Mouse (Mus musculus) mesoderm, embryonic 11.5 days (tissue): ENCODE data around the gene Crygs.

Source experiments
- DNase-seq: peaks from one replicate; pipeline ENCODE4 v3.0.0-alpha.2; 2012; ENCODE audit warnings: low read depth, low spot score

Gene Crygs

GRCm38 (mm10) chr16:22811477-22811876 lies at the start of gene Crygs:
Crygs (minus strand) TSS chr16:22811577.
- no peak for DNase-seq

DNA sequence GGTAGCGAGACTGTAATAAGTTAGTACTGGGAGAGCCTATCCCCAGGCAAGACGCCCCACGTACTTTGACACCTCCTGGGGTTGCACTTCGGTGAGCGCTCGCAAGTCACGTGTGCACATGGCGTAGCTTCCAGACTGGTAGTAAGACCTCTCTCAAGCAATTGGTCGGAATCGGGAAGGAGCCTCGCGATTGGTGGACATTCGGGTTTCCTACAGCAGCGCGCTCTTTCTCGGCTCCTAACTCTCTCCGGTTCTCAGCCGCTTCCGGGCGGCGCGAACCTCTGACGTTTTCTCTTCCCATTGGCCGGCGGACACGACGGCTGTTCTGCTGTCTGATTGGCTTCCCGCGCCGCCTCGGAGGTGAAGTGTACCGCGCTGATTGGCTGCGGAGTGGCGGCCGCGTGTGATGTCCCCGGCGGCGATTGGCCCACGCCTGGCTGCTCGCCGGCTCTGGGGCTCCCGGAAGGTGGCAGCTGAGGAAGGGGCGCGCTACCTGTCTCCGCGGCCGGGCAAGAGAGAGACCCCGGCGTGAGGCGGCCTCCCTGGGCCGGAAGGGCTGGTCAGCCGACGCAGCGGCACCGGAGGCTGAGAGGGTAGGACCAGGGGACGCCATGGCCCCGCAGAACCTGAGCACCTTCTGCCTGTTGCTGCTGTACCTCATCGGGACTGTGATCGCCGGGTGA lies 46.2 kb upstream of the Crygs start, which contains the start of the genes Tbccd1 and Dnajb11:
Gene Tbccd1, minus strand, starts transcription at position 239 of the 683 bp plus-strand sequence.
Gene Dnajb11, plus strand, starts transcription at position 415 of the 683 bp plus-strand sequence.
- peak; percentile 99 for DNase-seq

- no peak for DNase-seq
These were observed 45.4 kb upstream of the Crygs start for GRCm38 (mm10) chr16:22856773-22857172.

GRCm38 (mm10) chr16:22852709-22853108 lies 41.3 kb upstream of the Crygs start:
- no peak for DNase-seq

DNA sequence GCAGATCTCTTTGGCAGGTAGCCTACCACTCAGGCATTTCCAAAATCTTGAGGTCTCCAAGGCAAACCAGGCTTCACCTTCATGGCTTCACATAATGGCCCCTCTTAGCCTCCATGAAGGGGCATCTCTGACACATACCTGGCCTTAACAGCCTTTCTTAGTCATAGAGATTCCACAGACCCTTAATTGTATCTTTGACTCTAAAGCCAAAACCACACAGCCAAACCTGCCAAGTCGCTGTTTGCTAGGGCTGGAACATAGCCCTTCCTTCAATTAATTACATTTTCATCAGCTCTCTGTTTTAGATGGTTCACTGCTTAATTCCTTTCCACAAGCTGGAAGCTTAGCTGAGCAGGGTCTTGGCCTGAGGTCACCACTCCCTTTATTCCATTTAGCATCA lies 37.0 kb upstream of the Crygs start:
- no peak for DNase-seq

DNA sequence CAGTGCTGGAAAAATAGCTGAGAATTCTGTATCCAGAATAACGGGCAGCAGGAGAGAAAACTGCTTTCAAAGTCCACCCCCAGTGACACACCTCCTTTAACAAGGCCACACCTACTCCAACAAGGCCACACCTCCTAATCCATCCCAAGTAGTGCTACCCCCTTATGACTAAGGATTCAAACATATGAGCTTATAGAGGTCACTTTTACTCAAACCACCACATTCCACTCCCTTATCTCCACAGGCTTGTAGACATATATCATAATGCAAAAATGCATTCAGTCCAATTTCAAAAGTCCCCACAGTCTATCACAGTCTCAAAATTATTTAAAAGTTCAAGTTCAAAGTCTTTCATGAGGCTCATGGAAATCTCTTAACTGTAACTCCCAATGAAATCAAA lies 36.3 kb upstream of the Crygs start:
- DNase-seq: no peak

DNA sequence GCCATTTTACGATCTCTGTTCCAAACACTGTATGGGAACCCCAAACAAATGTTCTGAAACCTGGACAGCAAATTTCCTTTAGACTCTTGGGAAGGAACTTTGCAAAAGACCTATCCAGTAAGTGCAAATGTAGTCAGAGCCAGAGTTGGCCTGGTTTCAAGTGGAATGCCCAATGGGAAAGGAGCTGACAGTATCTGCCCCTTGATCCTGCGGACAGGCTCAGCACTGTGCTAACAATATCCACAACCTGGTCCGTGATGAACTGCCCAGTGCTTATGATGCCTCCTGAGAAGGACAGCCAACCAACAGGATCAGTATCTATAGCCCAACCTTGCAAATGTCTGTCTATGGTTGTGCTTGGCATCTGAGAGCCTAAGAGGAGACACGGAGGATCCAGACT lies 34.1 kb upstream of the Crygs start:
- no peak for DNase-seq

GRCm38 (mm10) chr16:22844834-22845233 lies 33.5 kb upstream of the Crygs start:
- no peak for DNase-seq

- peak; percentile 81 for DNase-seq
These were observed 32.9 kb upstream of the Crygs start for GRCm38 (mm10) chr16:22844061-22844801.

GRCm38 (mm10) chr16:22842871-22843270 lies 31.5 kb upstream of the Crygs start:
- DNase-seq: no peak

DNA sequence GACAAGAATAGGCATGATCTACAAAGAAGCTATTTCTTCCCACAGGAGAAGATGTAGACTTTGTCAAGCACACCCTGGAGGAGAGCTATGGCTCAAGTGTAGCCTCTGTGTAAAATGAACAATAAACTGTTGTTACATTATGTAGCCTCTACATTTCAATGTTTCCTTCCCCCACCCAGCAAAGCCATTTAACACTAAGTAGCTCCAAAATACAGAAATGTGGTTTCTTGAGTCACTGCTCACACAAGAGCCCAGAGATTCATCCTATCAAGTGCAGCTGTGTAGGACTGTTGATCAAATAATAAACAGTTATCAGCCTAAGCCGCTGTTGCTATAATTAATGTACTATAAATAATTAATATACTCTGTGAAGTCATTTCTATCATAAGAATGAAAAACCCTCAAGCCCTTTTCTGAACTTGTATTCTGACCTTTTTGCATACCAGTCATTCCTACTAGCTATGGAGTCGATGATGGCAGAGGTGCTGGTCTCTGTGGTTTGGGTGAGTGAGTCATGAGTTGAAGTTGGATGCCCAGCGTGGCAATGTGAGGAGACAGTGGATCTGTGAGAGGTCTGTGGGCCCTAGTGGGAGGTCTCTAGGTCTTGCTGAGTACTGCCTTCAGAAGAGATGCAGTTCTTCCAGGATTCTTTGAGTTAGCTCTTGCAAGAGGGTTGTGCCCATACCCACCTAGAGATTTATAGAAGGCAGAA lies 27.9 kb upstream of the Crygs start:
- DNase-seq: no peak

GRCm38 (mm10) chr16:22832932-22833525 lies 21.7 kb upstream of the Crygs start:
- no peak for DNase-seq

DNA sequence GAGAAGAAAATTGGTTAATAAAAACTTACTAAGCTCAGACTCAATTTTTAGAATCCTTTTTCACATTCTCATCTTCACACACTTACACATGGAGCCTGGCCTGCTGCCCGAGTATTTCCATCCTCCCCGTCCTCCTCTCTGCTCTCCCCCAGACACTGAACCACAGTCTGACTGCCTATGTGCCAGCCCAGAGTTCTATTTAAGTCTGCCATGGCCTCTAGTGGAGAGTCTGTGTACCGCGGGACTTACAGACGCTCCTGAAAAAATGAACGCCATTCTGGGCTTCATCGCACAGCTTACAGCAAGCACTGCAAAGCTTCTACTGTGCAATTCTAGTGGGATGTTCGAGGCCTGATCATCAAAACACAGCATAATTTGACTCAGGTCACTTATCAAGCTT lies 9.4 kb upstream of the Crygs start:
- DNase-seq: peak; percentile 29

GRCm38 (mm10) chr16:22807468-22808070 lies 3.8 kb downstream of the Crygs start:
- peak; percentile 47 for DNase-seq

DNA sequence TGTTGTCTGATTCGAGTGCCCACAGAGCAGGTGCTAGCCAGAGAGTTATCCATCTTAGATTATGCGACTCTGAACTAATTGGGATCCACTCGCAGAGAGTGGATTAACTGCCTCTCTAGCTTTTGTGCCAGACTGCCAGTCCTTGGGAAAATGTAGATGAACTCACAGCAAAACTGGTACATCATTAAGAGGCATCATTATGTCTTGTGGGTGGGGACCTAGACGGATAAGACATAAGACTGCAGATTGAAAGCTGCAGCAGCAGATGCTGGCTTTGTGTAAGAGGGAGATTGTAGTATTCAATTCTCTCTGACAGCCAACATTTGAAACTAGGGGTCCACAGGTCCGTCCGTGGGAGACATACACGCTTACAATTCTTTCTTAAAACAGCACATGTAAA lies 8.6 kb downstream of the Crygs start:
- DNase-seq: no peak

GRCm38 (mm10) chr16:22800849-22801109 lies 10.6 kb downstream of the Crygs start:
- DNase-seq: no peak

GRCm38 (mm10) chr16:22800026-22800848 lies 11.1 kb downstream of the Crygs start:
- peak; percentile 68 for DNase-seq

GRCm38 (mm10) chr16:22798520-22798919 lies 12.9 kb downstream of the Crygs start:
- no peak for DNase-seq

- no peak for DNase-seq
These were observed 13.9 kb downstream of the Crygs start for GRCm38 (mm10) chr16:22797521-22797920.

- no peak for DNase-seq
These were observed 15.9 kb downstream of the Crygs start for GRCm38 (mm10) chr16:22795497-22795896.

GRCm38 (mm10) chr16:22791235-22791634 lies 20.1 kb downstream of the Crygs start:
- no peak for DNase-seq
